Mouse (Mus musculus): Measurements from ENCODE around the gene Gtf2h3. TPM values are rescaled to one million over a fixed set of nuclear protein-coding genes. Genes with fewer than 3 reads are reported as not detected.
"Not testable (repeated sequence)": the region's sequence is repeated elsewhere in the genome, so short reads cannot be mapped to it uniquely, and the experiment has no call there.

The Gtf2h3 gene
- polyA plus RNA-seq, 1 experiment from 2014 or later, result 49.4 TPM

GRCm38 (mm10) chr5:124538813-124539792 is 39.8 kb upstream of the Gtf2h3 start:
- Histone ChIP-seq H3K4me1 (ENCODE audit: control insufficient read depth, insufficient read depth, low read length) (peaks cover 12% of the 10 kb centered on the region), H3K27me3 (ENCODE audit: control insufficient read depth, insufficient read depth, low read length) (no peaks in the 10 kb centered on the region), H3K27ac (ENCODE audit: low read depth, low read length) (no peak overlapping the region), H3K4me2 (ENCODE audit: low read depth, low read length) (no peak overlapping the region), H3K9ac (replicated peaks; ENCODE audit: low read depth, low read length) (no peak overlapping the region), H3K4me3 (ENCODE audit: low read depth, low read length) (no peak overlapping the region), H3K36me3 (ENCODE audit: control insufficient read depth, insufficient read depth, low read length) (peaks cover 2% of the 10 kb centered on the region; the same call in 1 of the 2 replicates), H3K9me3 (ENCODE audit: control insufficient read depth, low read length) (no peaks in the 10 kb centered on the region)
- 79% methylated on average over 14 of the region's 16 CpGs for WGBS
- ATAC-seq (ENCODE audit: low read depth), result no peak

DNA sequence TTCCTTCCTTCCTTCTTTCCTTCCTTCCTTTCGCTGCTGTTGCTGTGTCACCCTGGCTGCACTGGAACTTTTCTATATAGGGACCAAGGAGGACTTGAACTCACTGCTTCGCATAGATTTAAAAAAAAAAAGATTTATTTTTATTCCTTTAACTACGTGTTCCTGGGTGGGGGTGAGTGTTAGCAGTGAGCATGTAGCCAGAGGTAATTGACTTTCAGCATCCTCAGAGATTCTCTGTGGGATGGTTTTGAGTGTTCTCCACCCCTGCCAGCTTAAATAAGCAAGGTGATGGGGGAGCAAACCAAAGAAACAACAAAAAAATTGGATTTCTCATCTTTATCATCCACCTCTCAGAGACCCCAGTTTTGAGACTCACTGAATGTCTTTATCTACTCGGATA is 39.0 kb upstream of the Gtf2h3 start:
- H3K36me3 ChIP-seq (ENCODE audit: control insufficient read depth, insufficient read depth, low read length), result peaks cover 11% of the 10 kb centered on the region
- H3K27me3 ChIP-seq (ENCODE audit: control insufficient read depth, insufficient read depth, low read length), result no peaks in the 10 kb centered on the region
- H3K9ac ChIP-seq (replicated peaks; ENCODE audit: low read depth, low read length), result no peak overlapping the region
- 74% methylated on average over 4 of the region's 4 CpGs for WGBS
- H3K4me3 ChIP-seq (ENCODE audit: low read depth, low read length), result peak overlapping the region; percentile 85
- peaks cover 12% of the 10 kb centered on the region for H3K4me1 ChIP-seq (ENCODE audit: control insufficient read depth, insufficient read depth, low read length)
- H3K27ac ChIP-seq (ENCODE audit: low read depth, low read length), result no peak overlapping the region
- peak overlapping the region; percentile 28; the same call in 1 of the 2 replicates for H3K4me2 ChIP-seq (ENCODE audit: low read depth, low read length)
- no peaks in the 10 kb centered on the region for H3K9me3 ChIP-seq (ENCODE audit: control insufficient read depth, low read length)
- no peak for ATAC-seq (ENCODE audit: low read depth)

GRCm38 (mm10) chr5:124540383-124540786 is 38.6 kb upstream of the Gtf2h3 start, which contains the start of gene Tmed2:
TSS of gene Tmed2 (plus strand) at chr5:124540695.
- under 1% methylated on average over 34 of the region's 35 CpGs for WGBS
- peak within 1 kb of the TSS; percentile 85 for H3K4me3 ChIP-seq (ENCODE audit: low read depth, low read length)
- peak within 1 kb of the TSS; percentile 78 for H3K9ac ChIP-seq (replicated peaks; ENCODE audit: low read depth, low read length)
- H3K4me1 ChIP-seq (ENCODE audit: control insufficient read depth, insufficient read depth, low read length), result peaks cover 12% of the 10 kb centered on the region
- H3K27ac ChIP-seq (ENCODE audit: low read depth, low read length), result peak within 1 kb of the TSS; percentile 76
- peaks cover 15% of the 10 kb centered on the region for H3K36me3 ChIP-seq (ENCODE audit: control insufficient read depth, insufficient read depth, low read length)
- H3K9me3 ChIP-seq (ENCODE audit: control insufficient read depth, low read length), result no peaks in the 10 kb centered on the region
- H3K4me2 ChIP-seq (ENCODE audit: low read depth, low read length), result peak within 1 kb of the TSS; percentile 95
- peak; percentile 94 for ATAC-seq (ENCODE audit: low read depth)
- H3K27me3 ChIP-seq (ENCODE audit: control insufficient read depth, insufficient read depth, low read length), result no peaks in the 10 kb centered on the region

GRCm38 (mm10) chr5:124540905-124541601 is 37.9 kb upstream of the Gtf2h3 start:
- Histone ChIP-seq H3K4me2 (ENCODE audit: low read depth, low read length) (peak overlapping the region; percentile 95), H3K27me3 (ENCODE audit: control insufficient read depth, insufficient read depth, low read length) (no peaks in the 10 kb centered on the region), H3K4me3 (ENCODE audit: low read depth, low read length) (peak overlapping the region; percentile 85), H3K9ac (replicated peaks; ENCODE audit: low read depth, low read length) (peak overlapping the region; percentile 78), H3K36me3 (ENCODE audit: control insufficient read depth, insufficient read depth, low read length) (peaks cover 19% of the 10 kb centered on the region), H3K4me1 (ENCODE audit: control insufficient read depth, insufficient read depth, low read length) (peaks cover 12% of the 10 kb centered on the region), H3K9me3 (ENCODE audit: control insufficient read depth, low read length) (no peaks in the 10 kb centered on the region), H3K27ac (ENCODE audit: low read depth, low read length) (peak overlapping the region; percentile 76)
- peak; percentile 68 for ATAC-seq (ENCODE audit: low read depth)
- under 1% methylated on average over 73 of the region's 89 CpGs for WGBS

DNA sequence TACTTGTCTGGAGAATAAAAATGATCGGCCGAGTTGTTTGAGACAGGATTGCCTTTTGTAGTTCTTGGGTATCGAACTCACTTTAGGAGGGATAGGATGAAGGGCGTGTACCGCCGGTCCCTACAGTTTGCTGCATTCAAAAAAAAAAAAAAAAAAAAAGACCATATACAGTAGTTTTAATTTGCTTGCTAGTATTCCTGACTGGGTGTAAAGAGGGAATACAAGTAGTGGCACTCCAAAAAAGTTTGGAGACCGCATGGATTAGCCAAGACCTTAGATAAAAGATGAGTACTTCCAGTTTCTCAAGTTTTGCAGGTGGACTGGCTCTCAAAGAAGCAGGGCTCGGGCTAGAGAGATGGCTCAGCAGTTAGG is 37.4 kb upstream of the Gtf2h3 start:
- H3K4me3 ChIP-seq (ENCODE audit: low read depth, low read length), result peak overlapping the region; percentile 85
- ATAC-seq (ENCODE audit: low read depth), result no peak
- H3K9me3 ChIP-seq (ENCODE audit: control insufficient read depth, low read length), result no peaks in the 10 kb centered on the region
- 14% methylated on average over 8 of the region's 8 CpGs for WGBS
- peak overlapping the region; percentile 78 for H3K9ac ChIP-seq (replicated peaks; ENCODE audit: low read depth, low read length)
- H3K27ac ChIP-seq (ENCODE audit: low read depth, low read length), result no peak overlapping the region
- H3K4me2 ChIP-seq (ENCODE audit: low read depth, low read length), result peak overlapping the region; percentile 95
- peaks cover 24% of the 10 kb centered on the region for H3K36me3 ChIP-seq (ENCODE audit: control insufficient read depth, insufficient read depth, low read length)
- H3K27me3 ChIP-seq (ENCODE audit: control insufficient read depth, insufficient read depth, low read length), result no peaks in the 10 kb centered on the region
- H3K4me1 ChIP-seq (ENCODE audit: control insufficient read depth, insufficient read depth, low read length), result peaks cover 12% of the 10 kb centered on the region

DNA sequence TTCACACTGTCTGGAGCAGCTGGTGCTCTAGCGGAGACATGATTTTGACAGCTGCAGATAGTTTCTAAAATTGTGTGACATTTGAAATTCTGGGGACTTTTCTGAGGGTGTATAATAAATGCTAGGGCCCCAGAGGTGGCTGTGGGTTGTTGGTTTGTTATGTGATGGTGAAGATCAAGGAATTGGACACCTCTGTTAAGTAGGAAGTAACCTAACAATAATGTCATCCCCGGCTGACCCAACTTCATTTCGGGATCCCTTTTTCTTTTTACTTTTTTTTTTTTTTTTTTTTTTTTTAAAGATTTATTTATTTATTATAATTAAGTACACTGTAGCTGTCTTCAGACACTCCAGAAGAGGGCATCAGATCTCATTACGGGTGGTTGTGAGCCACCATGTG is 28.2 kb upstream of the Gtf2h3 start:
- not testable (repeated sequence) for H3K4me2 ChIP-seq (ENCODE audit: low read depth, low read length); H3K9me3 ChIP-seq (ENCODE audit: control insufficient read depth, low read length); ATAC-seq (ENCODE audit: low read depth); H3K9ac ChIP-seq (replicated peaks; ENCODE audit: low read depth, low read length); H3K27me3 ChIP-seq (ENCODE audit: control insufficient read depth, insufficient read depth, low read length); H3K4me1 ChIP-seq (ENCODE audit: control insufficient read depth, insufficient read depth, low read length); H3K4me3 ChIP-seq (ENCODE audit: low read depth, low read length); H3K27ac ChIP-seq (ENCODE audit: low read depth, low read length)
- peaks cover 29% of the 10 kb centered on the region for H3K36me3 ChIP-seq (ENCODE audit: control insufficient read depth, insufficient read depth, low read length)
- WGBS, result 81% methylated on average over 4 of the region's 4 CpGs

- H3K4me2 ChIP-seq (ENCODE audit: low read depth, low read length), result peak overlapping the region; percentile 63
- H3K4me1 ChIP-seq (ENCODE audit: control insufficient read depth, insufficient read depth, low read length); ATAC-seq (ENCODE audit: low read depth); H3K27ac ChIP-seq (ENCODE audit: low read depth, low read length); H3K9me3 ChIP-seq (ENCODE audit: control insufficient read depth, low read length); H3K9ac ChIP-seq (replicated peaks; ENCODE audit: low read depth, low read length); H3K27me3 ChIP-seq (ENCODE audit: control insufficient read depth, insufficient read depth, low read length): not testable (repeated sequence)
- H3K4me3 ChIP-seq (ENCODE audit: low read depth, low read length), result peak overlapping the region; percentile 88; the same call in 1 of the 2 replicates
- WGBS, result 36% methylated on average over 5 of the region's 5 CpGs
- peaks cover 27% of the 10 kb centered on the region for H3K36me3 ChIP-seq (ENCODE audit: control insufficient read depth, insufficient read depth, low read length)
Observed at GRCm38 (mm10) chr5:124551349-124552093, 27.4 kb upstream of the Gtf2h3 start.

GRCm38 (mm10) chr5:124552094-124552472 is 26.9 kb upstream of the Gtf2h3 start:
- H3K4me3 ChIP-seq (ENCODE audit: low read depth, low read length), result peak overlapping the region; percentile 88
- peak overlapping the region; percentile 63 for H3K4me2 ChIP-seq (ENCODE audit: low read depth, low read length)
- peak; percentile 12; the same call in 1 of the 2 replicates for ATAC-seq (ENCODE audit: low read depth)
- H3K9ac ChIP-seq (replicated peaks; ENCODE audit: low read depth, low read length), result peak overlapping the region; percentile 84
- H3K9me3 ChIP-seq (ENCODE audit: control insufficient read depth, low read length), result no peaks in the 10 kb centered on the region
- H3K36me3 ChIP-seq (ENCODE audit: control insufficient read depth, insufficient read depth, low read length), result peaks cover 28% of the 10 kb centered on the region
- H3K27ac ChIP-seq (ENCODE audit: low read depth, low read length), result peak overlapping the region; percentile 80
- H3K4me1 ChIP-seq (ENCODE audit: control insufficient read depth, insufficient read depth, low read length), result peaks cover 6% of the 10 kb centered on the region; the same call in 1 of the 2 replicates
- no peaks in the 10 kb centered on the region for H3K27me3 ChIP-seq (ENCODE audit: control insufficient read depth, insufficient read depth, low read length)
- WGBS, result 14% methylated on average over 9 of the region's 9 CpGs
